Mouse (Mus musculus): ENCODE data around the gene Dnajc11. TPM values are rescaled to one million over a fixed set of nuclear protein-coding genes. Genes with fewer than 3 reads are reported as not detected.
A peak's percentile ranks its signal among the peaks of the same experiment; 100 is the strongest.

Dnajc11 gene
- polyA plus RNA-seq, 1 experiment from 2014 or later: 23.0 TPM

DNA sequence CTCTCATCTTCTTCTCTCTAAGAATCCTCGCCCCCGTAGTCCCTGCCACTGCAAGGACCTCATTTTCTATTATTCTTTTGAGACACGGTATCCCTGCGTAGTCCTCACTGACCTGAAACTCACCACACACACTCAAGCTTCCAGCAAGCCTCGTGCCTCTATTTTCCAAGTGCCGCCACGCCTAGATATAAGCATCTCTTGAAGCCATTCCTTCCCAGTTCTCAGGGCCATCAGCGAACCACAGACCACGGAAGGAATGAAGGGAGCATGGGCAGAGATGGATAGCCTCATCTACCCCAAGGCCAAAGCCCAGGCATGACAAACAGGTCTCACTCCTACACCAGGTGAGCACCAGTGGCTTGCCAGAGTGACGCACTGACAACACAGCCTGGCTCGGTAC lies 91.0 kb downstream of the Dnajc11 start:
- TF ChIP-seq CTCF (IDR thresholded peaks at IDR 0.05): no peak
- peak; percentile 67; the same call in 1 of the 2 replicates for TF ChIP-seq EP300 (IDR thresholded peaks at IDR 0.05)
- WGBS: 56% methylated on average over 11 of the region's 11 CpGs
- Histone ChIP-seq H3K9ac (replicated peaks; ENCODE audit: low read depth) (no peak overlapping the region), H3K4me3 (ENCODE audit: low read depth, low read length) (no peak overlapping the region), H3K27ac (ENCODE audit: low read length) (0 out of 2 replicates have a peak overlapping the region, but pooled peaks have one; percentile 15), H3K9me3 (ENCODE audit: low read length) (no peaks in the 10 kb centered on the region), H3K27me3 (replicated peaks; ENCODE audit: insufficient read depth, low read length) (no peaks in the 10 kb centered on the region), H3K4me2 (replicated peaks; ENCODE audit: low read depth, low read length) (no peak overlapping the region), H3K36me3 (ENCODE audit: insufficient read depth, low read length) (peaks cover 22% of the 10 kb centered on the region), H3K4me1 (ENCODE audit: insufficient read depth, low read depth, low read length) (peaks cover 20% of the 10 kb centered on the region; the same call in 1 of the 2 replicates)
- ATAC-seq (peak; percentile 19; the same call in 1 of the 2 replicates), DNase-seq (ENCODE audit: low spot score) (peak; percentile 74)

DNA sequence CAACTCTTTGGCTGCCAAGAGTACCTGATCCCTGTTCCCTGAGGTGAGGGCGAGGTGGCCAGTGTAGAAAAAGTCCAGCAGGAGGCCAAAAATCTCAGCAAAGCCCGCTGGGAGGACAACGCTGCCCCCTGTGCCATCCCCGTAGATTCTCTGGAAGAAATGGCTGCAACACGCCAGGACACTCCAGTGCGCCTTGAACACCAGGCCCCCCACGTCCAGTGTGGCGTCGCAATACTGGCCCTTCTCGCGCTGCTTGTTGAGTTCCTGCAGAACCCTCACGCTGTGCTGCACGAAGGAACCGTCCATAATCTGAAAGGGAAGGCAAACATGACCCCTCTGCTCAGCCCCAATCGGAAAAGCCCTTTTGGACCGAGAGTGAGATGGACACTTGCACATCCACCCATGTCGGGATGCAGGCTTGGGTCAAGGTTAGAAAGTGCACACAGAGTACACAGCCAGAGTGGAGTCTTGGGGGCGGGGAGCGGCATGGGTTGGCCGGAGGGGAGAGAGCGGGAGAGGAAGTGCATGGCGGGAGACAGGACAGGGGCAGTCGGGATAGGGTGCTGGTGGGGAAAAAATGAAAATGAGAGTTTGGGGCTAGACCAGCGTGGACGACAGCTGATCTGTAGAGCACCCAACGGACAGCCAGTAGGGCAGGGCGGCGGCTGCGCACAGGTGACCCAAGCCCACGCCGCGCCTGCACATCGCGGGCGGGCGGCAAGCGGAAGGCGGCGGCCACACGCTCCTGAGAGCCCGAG lies 93.4 kb downstream of the Dnajc11 start:
- Histone ChIP-seq H3K27me3 (replicated peaks; ENCODE audit: insufficient read depth, low read length) (no peaks in the 10 kb centered on the region), H3K4me2 (replicated peaks; ENCODE audit: low read depth, low read length) (peak overlapping the region; percentile 83), H3K4me3 (ENCODE audit: low read depth, low read length) (peak overlapping the region; percentile 71), H3K27ac (ENCODE audit: low read length) (peak overlapping the region; percentile 84), H3K36me3 (ENCODE audit: insufficient read depth, low read length) (peaks cover 8% of the 10 kb centered on the region), H3K9me3 (ENCODE audit: low read length) (no peaks in the 10 kb centered on the region), H3K4me1 (ENCODE audit: insufficient read depth, low read depth, low read length) (peaks cover 20% of the 10 kb centered on the region; the same call in 1 of the 2 replicates), H3K9ac (replicated peaks; ENCODE audit: low read depth) (peak overlapping the region; percentile 52)
- 3% methylated on average over 38 of the region's 41 CpGs for WGBS
- ATAC-seq: peak; percentile 46
- TF ChIP-seq EP300 (IDR thresholded peaks at IDR 0.05): no peak
- peak; percentile 35 for TF ChIP-seq CTCF (IDR thresholded peaks at IDR 0.05)
- peak; percentile 61 for DNase-seq (ENCODE audit: low spot score)

DNA sequence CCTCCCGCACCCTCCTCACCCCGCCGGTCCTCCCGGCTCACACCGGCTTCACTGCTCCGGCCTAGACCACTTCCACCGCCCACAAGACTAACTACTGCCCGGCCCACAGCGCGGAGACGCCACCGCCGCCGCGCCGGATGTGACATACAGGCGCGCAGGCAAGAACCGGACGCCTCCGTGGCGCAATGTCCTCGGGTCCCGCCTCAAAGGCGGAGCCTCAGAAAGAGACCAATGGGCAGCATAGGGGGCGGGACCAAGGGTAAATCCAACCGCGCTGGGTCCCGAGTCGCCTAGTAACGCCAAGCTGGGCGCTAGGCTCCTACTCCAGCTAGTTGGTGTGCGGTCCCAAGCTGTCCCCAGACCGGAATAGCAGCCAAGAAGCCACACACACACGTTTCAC lies 94.0 kb downstream of the Dnajc11 start, which contains the start of gene Zbtb48:
Zbtb48 (minus strand) TSS at position 148 of the 400 bp plus-strand sequence.
- Histone ChIP-seq H3K36me3 (ENCODE audit: insufficient read depth, low read length) (peaks cover 6% of the 10 kb centered on the region), H3K4me1 (ENCODE audit: insufficient read depth, low read depth, low read length) (peaks cover 20% of the 10 kb centered on the region; the same call in 1 of the 2 replicates), H3K4me2 (replicated peaks; ENCODE audit: low read depth, low read length) (peak within 1 kb of the TSS; percentile 83), H3K27ac (ENCODE audit: low read length) (peak within 1 kb of the TSS; percentile 84), H3K9me3 (ENCODE audit: low read length) (no peaks in the 10 kb centered on the region), H3K4me3 (ENCODE audit: low read depth, low read length) (peak within 1 kb of the TSS; percentile 71), H3K27me3 (replicated peaks; ENCODE audit: insufficient read depth, low read length) (no peaks in the 10 kb centered on the region), H3K9ac (replicated peaks; ENCODE audit: low read depth) (peak within 1 kb of the TSS; percentile 52)
- DNase-seq (ENCODE audit: low spot score) (peak; percentile 99), ATAC-seq (peak; percentile 97)
- TF ChIP-seq EP300 (IDR thresholded peaks at IDR 0.05) (no peak), CTCF (IDR thresholded peaks at IDR 0.05) (no peak; the same call in 1 of the 2 replicates)
- 3% methylated on average over 35 of the region's 35 CpGs for WGBS

DNA sequence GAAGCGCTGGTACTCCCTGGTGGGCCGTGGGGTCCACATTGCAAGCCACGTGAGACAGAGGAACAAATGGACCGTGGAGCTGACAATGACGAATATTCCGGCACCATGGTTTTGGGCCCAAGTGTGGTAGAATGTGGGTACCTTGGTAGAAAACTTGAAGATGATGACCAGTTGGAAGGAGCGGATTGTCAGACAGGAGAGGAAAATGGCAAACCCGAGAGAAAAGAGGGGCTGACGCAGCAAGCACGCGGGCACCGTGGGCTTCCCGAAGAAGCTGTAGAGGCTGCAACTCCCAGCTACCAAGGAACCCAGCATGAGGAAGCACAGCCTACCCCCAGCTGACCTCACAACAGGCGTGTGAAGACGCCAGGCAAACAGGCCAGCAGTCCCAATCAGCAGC lies 95.0 kb downstream of the Dnajc11 start:
- no peaks in the 10 kb centered on the region for H3K9me3 ChIP-seq (ENCODE audit: low read length)

DNA sequence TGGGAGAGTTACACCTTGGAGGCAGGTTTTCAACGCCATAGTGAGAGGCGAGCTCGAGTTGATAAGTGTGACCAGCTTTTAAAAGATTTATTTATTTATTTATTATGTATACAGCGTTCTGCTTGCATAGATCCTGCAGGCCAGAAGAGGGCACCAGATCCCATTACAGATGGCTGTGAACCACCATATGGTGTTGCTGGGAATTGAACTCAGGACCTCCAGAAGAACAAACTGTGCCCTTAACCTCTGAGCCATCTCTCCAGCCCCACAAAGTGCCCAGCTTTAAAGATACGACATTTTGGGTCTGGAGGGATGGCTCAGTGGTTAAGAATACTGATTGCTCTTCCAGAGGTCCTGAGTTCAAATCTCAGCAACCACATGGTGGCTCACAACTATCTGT lies 95.6 kb downstream of the Dnajc11 start:
- DNase-seq (ENCODE audit: low spot score): peak; percentile 37
- no peaks in the 10 kb centered on the region for H3K9me3 ChIP-seq (ENCODE audit: low read length)
- ATAC-seq: no peak
- H3K4me2 ChIP-seq (replicated peaks; ENCODE audit: low read depth, low read length): no peak overlapping the region
- no peak overlapping the region for H3K4me3 ChIP-seq (ENCODE audit: low read depth, low read length)
- WGBS: 33% methylated on average over 5 of the region's 5 CpGs
- no peak overlapping the region for H3K27ac ChIP-seq (ENCODE audit: low read length)
- H3K36me3 ChIP-seq (ENCODE audit: insufficient read depth, low read length): no peaks in the 10 kb centered on the region
- TF ChIP-seq CTCF (IDR thresholded peaks at IDR 0.05) (peak; percentile 65), EP300 (IDR thresholded peaks at IDR 0.05) (no peak)
- no peak overlapping the region for H3K9ac ChIP-seq (replicated peaks; ENCODE audit: low read depth)
- no peaks in the 10 kb centered on the region for H3K27me3 ChIP-seq (replicated peaks; ENCODE audit: insufficient read depth, low read length)
- peaks cover 20% of the 10 kb centered on the region; the same call in 1 of the 2 replicates for H3K4me1 ChIP-seq (ENCODE audit: insufficient read depth, low read depth, low read length)

More for the DNA sequence above, 95.0 kb downstream of the Dnajc11 start:
- Histone ChIP-seq H3K4me2 (replicated peaks; ENCODE audit: low read depth, low read length) (peak overlapping the region; percentile 83; the same call in 1 of the 2 replicates), H3K4me1 (ENCODE audit: insufficient read depth, low read depth, low read length) (peaks cover 20% of the 10 kb centered on the region; the same call in 1 of the 2 replicates), H3K36me3 (ENCODE audit: insufficient read depth, low read length) (no peaks in the 10 kb centered on the region), H3K4me3 (ENCODE audit: low read depth, low read length) (0 out of 2 replicates have a peak overlapping the region, but pooled peaks have one; percentile 71), H3K27ac (ENCODE audit: low read length) (no peak overlapping the region), H3K9ac (replicated peaks; ENCODE audit: low read depth) (no peak overlapping the region), H3K27me3 (replicated peaks; ENCODE audit: insufficient read depth, low read length) (no peaks in the 10 kb centered on the region)
- 59% methylated on average over 15 of the region's 15 CpGs for WGBS
- TF ChIP-seq CTCF (IDR thresholded peaks at IDR 0.05) (no peak), EP300 (IDR thresholded peaks at IDR 0.05) (no peak)
- DNase-seq (ENCODE audit: low spot score) (no peak), ATAC-seq (no peak)

DNA sequence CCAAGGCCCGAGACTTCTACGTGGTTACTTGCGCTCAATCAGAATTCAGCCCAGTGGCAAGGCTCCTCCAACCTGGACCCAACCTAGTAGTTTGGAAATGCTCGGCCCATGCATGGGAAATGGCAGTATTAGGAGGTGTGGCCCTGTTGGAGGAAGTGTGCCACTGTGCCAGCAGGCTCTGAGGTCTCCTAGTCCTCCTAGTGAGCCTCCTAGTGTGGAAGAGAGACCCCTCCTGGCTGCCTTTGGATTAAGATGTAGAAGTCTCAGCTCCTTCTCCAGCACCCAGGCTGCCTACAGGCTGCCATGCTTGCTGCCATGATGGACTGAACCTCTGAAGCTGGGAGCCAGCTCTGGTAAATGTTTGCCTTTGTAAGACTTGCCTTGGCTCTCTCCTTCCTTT lies 96.5 kb downstream of the Dnajc11 start:
- no peaks in the 10 kb centered on the region for H3K27me3 ChIP-seq (replicated peaks; ENCODE audit: insufficient read depth, low read length)
- no peak overlapping the region for H3K9ac ChIP-seq (replicated peaks; ENCODE audit: low read depth)
- H3K4me2 ChIP-seq (replicated peaks; ENCODE audit: low read depth, low read length): no peak overlapping the region
- ATAC-seq (peak; percentile 11; the same call in 1 of the 2 replicates), DNase-seq (ENCODE audit: low spot score) (peak; percentile 69)
- 73% methylated on average over 4 of the region's 4 CpGs for WGBS
- H3K4me3 ChIP-seq (ENCODE audit: low read depth, low read length): no peak overlapping the region
- H3K36me3 ChIP-seq (ENCODE audit: insufficient read depth, low read length): no peaks in the 10 kb centered on the region
- H3K9me3 ChIP-seq (ENCODE audit: low read length): no peaks in the 10 kb centered on the region
- peak; percentile 67 for TF ChIP-seq CTCF (IDR thresholded peaks at IDR 0.05)
- TF ChIP-seq EP300 (IDR thresholded peaks at IDR 0.05): no peak
- peaks cover 17% of the 10 kb centered on the region; the same call in 1 of the 2 replicates for H3K4me1 ChIP-seq (ENCODE audit: insufficient read depth, low read depth, low read length)
- no peak overlapping the region for H3K27ac ChIP-seq (ENCODE audit: low read length)

Other genes starting within 250 kb of the Dnajc11 start
- gene Camta1, start 71.8 kb upstream of the Dnajc11 start, polyA plus RNA-seq (2015; fragmentation: Nextera tagmentation; extraction: Ambion mirVana): 79.1 and 86.4 TPM in 2 replicates
- 31.0 and 33.3 TPM in 2 replicates for gene Thap3, start 55.3 kb downstream of the Dnajc11 start, polyA plus RNA-seq (2015; fragmentation: Nextera tagmentation; extraction: Ambion mirVana)
- 18.0 TPM in 2 replicates for gene Phf13, start 62.6 kb downstream of the Dnajc11 start, polyA plus RNA-seq (2015; fragmentation: Nextera tagmentation; extraction: Ambion mirVana)
- 13.4 and 13.7 TPM in 2 replicates for gene Klhl21, start 75.1 kb downstream of the Dnajc11 start, polyA plus RNA-seq (2015; fragmentation: Nextera tagmentation; extraction: Ambion mirVana)
- gene Zbtb48, start 94.0 kb downstream of the Dnajc11 start, polyA plus RNA-seq (2015; fragmentation: Nextera tagmentation; extraction: Ambion mirVana): 13.2 and 13.7 TPM in 2 replicates
- gene Tas1r1, start 104.9 kb downstream of the Dnajc11 start, polyA plus RNA-seq (2015; fragmentation: Nextera tagmentation; extraction: Ambion mirVana): 0.21 and 0.35 TPM in 2 replicates
- gene Nol9, start 105.6 kb downstream of the Dnajc11 start, polyA plus RNA-seq (2015; fragmentation: Nextera tagmentation; extraction: Ambion mirVana): 10.0 and 11.3 TPM in 2 replicates
- 17.4 and 18.8 TPM in 2 replicates for gene Plekhg5, start 138.8 kb downstream of the Dnajc11 start, polyA plus RNA-seq (2015; fragmentation: Nextera tagmentation; extraction: Ambion mirVana)
- 1.2 and 1.4 TPM in 2 replicates for gene Tnfrsf25, start 182.2 kb downstream of the Dnajc11 start, polyA plus RNA-seq (2015; fragmentation: Nextera tagmentation; extraction: Ambion mirVana)
- gene Espn, start 218.7 kb downstream of the Dnajc11 start, polyA plus RNA-seq (2015; fragmentation: Nextera tagmentation; extraction: Ambion mirVana): 2.0 and 3.1 TPM in 2 replicates
- 0.26 and 0.33 TPM in 2 replicates for gene Hes2, start 225.2 kb downstream of the Dnajc11 start, polyA plus RNA-seq (2015; fragmentation: Nextera tagmentation; extraction: Ambion mirVana)
- gene Acot7, start 244.4 kb downstream of the Dnajc11 start, polyA plus RNA-seq (2015; fragmentation: Nextera tagmentation; extraction: Ambion mirVana): 59.2 and 63.4 TPM in 2 replicates

All from lung, postnatal 0 days (tissue).